Comparison of ENCODE assay signal across 13 mouse cellular contexts in the genomic region with DNA sequence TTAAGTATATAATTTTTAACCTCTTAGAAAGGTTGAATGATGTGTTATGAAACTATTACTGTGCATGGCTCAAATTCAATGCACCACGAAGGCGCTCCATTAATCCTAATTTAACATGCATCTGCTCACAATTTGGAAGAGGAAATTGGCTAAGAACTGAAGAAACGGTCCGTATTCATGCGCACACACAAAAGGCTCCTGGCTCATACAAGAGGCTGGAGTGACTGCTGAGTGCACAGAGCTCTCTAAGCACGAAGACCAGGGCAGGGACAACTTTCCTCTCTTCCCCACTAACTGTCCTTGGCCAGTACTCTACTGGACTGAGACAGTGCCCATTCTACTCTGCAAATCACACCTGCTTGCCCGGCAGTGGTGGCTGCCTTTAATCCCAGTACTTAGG.
"Had no signal": no experiment of that assay in that cellular context is flagged by ENCODE, and none has a peak within 500 bp of the region (broad histone marks: within the 10 kb centered on the region; RNA-seq: fewer than 3 reads in every experiment).

No protein-coding gene starts in this region.

- H3K9ac ChIP-seq: limb, embryonic 15.5 days; liver, embryonic 12.5 days; lung, embryonic 14.5 days; midbrain, embryonic 12.5 days; neural tube, embryonic 13.5 days had no signal

- H3K4me1 ChIP-seq: limb, embryonic 15.5 days; liver, embryonic 12.5 days; neural tube, embryonic 13.5 days had no signal

- DNase-seq: kidney, adult 8-10 months; kidney, postnatal 25 days; layer of hippocampus, adult 9-11 months; layer of hippocampus, postnatal 36 days; lung, embryonic 14.5 days; lung, postnatal 14 days; thymus, postnatal 4 days had no signal

- H3K27ac ChIP-seq: limb, embryonic 15.5 days; liver, embryonic 12.5 days; macrophage; midbrain, embryonic 12.5 days; neural tube, embryonic 13.5 days; stomach, postnatal 0 days had no signal

- H3K9me3 ChIP-seq: limb, embryonic 15.5 days; neural tube, embryonic 13.5 days had no signal

- H3K4me2 ChIP-seq: limb, embryonic 15.5 days; liver, embryonic 12.5 days; lung, embryonic 14.5 days; midbrain, embryonic 12.5 days; neural tube, embryonic 13.5 days had no signal

- ATAC-seq: liver, embryonic 12.5 days had no signal

- H3K27me3 ChIP-seq: liver, embryonic 12.5 days; neural tube, embryonic 13.5 days had no signal

- H3K36me3 ChIP-seq: limb, embryonic 15.5 days; liver, embryonic 12.5 days; midbrain, embryonic 12.5 days; neural tube, embryonic 13.5 days had no signal

- H3K4me3 ChIP-seq: limb, embryonic 15.5 days; liver, embryonic 12.5 days; midbrain, embryonic 12.5 days; neural tube, embryonic 13.5 days had no signal
